Mouse (Mus musculus): ENCODE measurements around the gene Cyb5d2.

DNA sequence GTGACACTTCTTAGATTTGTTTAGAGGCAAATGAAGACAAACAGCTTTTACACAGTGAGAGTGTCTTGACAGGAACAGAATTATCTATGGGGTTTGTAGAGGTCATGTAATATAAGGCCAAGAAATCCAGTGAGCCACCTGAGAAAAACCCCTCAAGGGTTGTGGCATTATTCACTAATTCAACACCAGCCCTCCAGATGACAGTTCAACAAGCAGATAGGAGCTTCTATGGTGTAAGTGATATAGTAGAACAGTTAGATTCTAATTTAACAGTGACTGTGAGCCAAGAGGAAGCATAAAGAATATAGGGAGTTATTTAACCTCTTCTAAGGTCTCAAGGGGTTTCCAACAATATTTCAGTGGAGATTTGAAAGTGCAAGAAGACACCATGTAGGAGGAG, 2.2 kb upstream of the Cyb5d2 start:
- TF ChIP-seq CTCF (IDR thresholded peaks at IDR 0.05; ENCODE audit: extremely low read depth, insufficient read depth, low read length) = no peak
- no peak for TF ChIP-seq POLR2A (IDR thresholded peaks at IDR 0.05; ENCODE audit: extremely low read depth, insufficient read depth, low read length)
